Mouse (Mus musculus) kidney, embryonic 15.5 days (tissue): Measurements from ENCODE around the gene Klf13. TPM values are rescaled to one million over a fixed set of nuclear protein-coding genes. Genes with fewer than 3 reads are reported as not detected.

Experiments used
- ATAC-seq: fragments of 200-750 bp; cut with Nextera tagmentation; replicated peaks from 2 replicates; pipeline ENCODE4 v1.8.0; 2017; ENCODE audit warnings: moderate TSS enrichment; ENCODE audit not compliant: low FRiP score
- H3K27ac ChIP-seq: fragments of 300-500 bp; sonication (generic); 2 replicates; pipeline ENCODE4 v1.5.1; 2015; ENCODE audit warnings: mild to moderate bottlenecking, inconsistent platforms
- H3K27me3 ChIP-seq: fragments of 300-500 bp; sonication (generic); 2 replicates; pipeline ENCODE4 v1.6.1; 2015; ENCODE audit warnings: inconsistent platforms
- H3K36me3 ChIP-seq: fragments of 300-500 bp; sonication (generic); 2 replicates; pipeline ENCODE4 v1.6.1; 2015; ENCODE audit warnings: inconsistent platforms
- H3K4me1 ChIP-seq: fragments of 300-500 bp; sonication (generic); 2 replicates; pipeline ENCODE4 v1.6.1; 2015; ENCODE audit warnings: inconsistent platforms
- H3K4me2 ChIP-seq: fragments of 300-500 bp; sonication (generic); 2 replicates; pipeline ENCODE4 v1.6.1; 2015; ENCODE audit warnings: moderate library complexity, mild to moderate bottlenecking, inconsistent platforms
- H3K4me3 ChIP-seq: fragments of 300-500 bp; sonication (generic); replicated peaks from 2 replicates; pipeline ENCODE4 v1.5.1; 2015; ENCODE audit warnings: mild to moderate bottlenecking, inconsistent platforms
- H3K9ac ChIP-seq: fragments of 300-500 bp; sonication (generic); 2 replicates; pipeline ENCODE4 v1.6.1; 2015; ENCODE audit warnings: mild to moderate bottlenecking, inconsistent platforms
- H3K9me3 ChIP-seq: fragments of 300-500 bp; sonication (generic); replicated peaks from 2 replicates; pipeline ENCODE4 v1.6.1; 2016; ENCODE audit warnings: inconsistent platforms
- WGBS: fragments of 180-500 bp; shearing (Covaris S2); methylation state at CpG from one replicate; pipeline ENCODE4 v1.1.7; 2015; ENCODE audit warnings: mixed read lengths; 5-methylcytosine and 5-hydroxymethylcytosine counted together
- polyA plus RNA-seq: library from polyadenylated mRNA; unstranded; fragments of >200 nt; fragmentation: Nextera tagmentation; extraction: Ambion mirVana; gene quantifications from 2 replicates; pipeline ENCODE4 v1.2.1, GENCODE M21; 2015

The Klf13 gene
- polyA plus RNA-seq, 1 experiment from 2014 or later, result 23.3 TPM

GRCm38 (mm10) chr7:63899925-63900324 is 38.8 kb downstream of the Klf13 start:
- no peak for ATAC-seq
- Histone ChIP-seq H3K9ac (no peak overlapping the region), H3K27ac (no peak overlapping the region), H3K27me3 (no peaks in the 10 kb centered on the region), H3K36me3 (no peaks in the 10 kb centered on the region), H3K4me1 (peaks cover 42% of the 10 kb centered on the region), H3K9me3 (no peaks in the 10 kb centered on the region), H3K4me2 (no peak overlapping the region), H3K4me3 (no peak overlapping the region)
- 88% methylated on average over 8 of the region's 8 CpGs for WGBS

DNA sequence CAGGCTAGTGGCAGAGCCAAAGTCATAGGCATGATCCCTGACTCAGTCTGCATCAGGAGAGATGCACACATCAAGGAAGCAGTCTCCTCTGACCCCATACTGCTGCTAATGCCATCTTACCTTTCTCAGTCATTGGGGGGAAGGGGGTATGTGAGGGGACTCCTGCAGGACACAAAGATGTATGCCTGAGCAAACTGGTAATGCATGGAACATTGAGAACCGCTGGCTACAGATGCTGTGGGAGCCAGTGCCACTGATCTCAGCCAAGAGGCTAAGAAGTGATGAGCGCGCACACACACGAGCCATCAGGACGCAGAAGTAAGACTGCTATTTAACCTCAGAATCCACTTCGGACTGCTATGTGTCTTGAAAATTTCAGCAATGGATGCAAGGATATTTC is 40.5 kb downstream of the Klf13 start:
- WGBS, result 87% methylated on average over 6 of the region's 6 CpGs
- no peak for ATAC-seq
- H3K27me3 ChIP-seq, result no peaks in the 10 kb centered on the region
- H3K27ac ChIP-seq, result no peak overlapping the region
- H3K36me3 ChIP-seq, result no peaks in the 10 kb centered on the region
- H3K4me2 ChIP-seq, result no peak overlapping the region
- no peaks in the 10 kb centered on the region for H3K9me3 ChIP-seq
- H3K9ac ChIP-seq, result no peak overlapping the region
- no peak overlapping the region for H3K4me3 ChIP-seq
- peaks cover 33% of the 10 kb centered on the region for H3K4me1 ChIP-seq

GRCm38 (mm10) chr7:63897655-63898054 is 41.1 kb downstream of the Klf13 start:
- H3K27ac ChIP-seq, result peak overlapping the region; percentile 84; the same call in 1 of the 2 replicates
- H3K27me3 ChIP-seq, result no peaks in the 10 kb centered on the region
- 54% methylated on average over 3 of the region's 3 CpGs for WGBS
- H3K4me1 ChIP-seq, result peaks cover 27% of the 10 kb centered on the region
- H3K9ac ChIP-seq, result no peak overlapping the region
- no peaks in the 10 kb centered on the region for H3K36me3 ChIP-seq
- H3K4me2 ChIP-seq, result peak overlapping the region; percentile 87
- H3K4me3 ChIP-seq, result no peak overlapping the region
- ATAC-seq, result no peak; the same call in 1 of the 2 replicates
- no peaks in the 10 kb centered on the region for H3K9me3 ChIP-seq

GRCm38 (mm10) chr7:63896968-63897468 is 41.7 kb downstream of the Klf13 start:
- no peaks in the 10 kb centered on the region for H3K27me3 ChIP-seq
- ATAC-seq, result peak; percentile 92
- peak overlapping the region; percentile 84 for H3K27ac ChIP-seq
- H3K9me3 ChIP-seq, result no peaks in the 10 kb centered on the region
- peaks cover 25% of the 10 kb centered on the region for H3K4me1 ChIP-seq
- H3K36me3 ChIP-seq, result no peaks in the 10 kb centered on the region
- 1% methylated on average over 22 of the region's 22 CpGs for WGBS
- peak overlapping the region; percentile 42 for H3K4me3 ChIP-seq
- H3K9ac ChIP-seq, result peak overlapping the region; percentile 43
- peak overlapping the region; percentile 87 for H3K4me2 ChIP-seq

DNA sequence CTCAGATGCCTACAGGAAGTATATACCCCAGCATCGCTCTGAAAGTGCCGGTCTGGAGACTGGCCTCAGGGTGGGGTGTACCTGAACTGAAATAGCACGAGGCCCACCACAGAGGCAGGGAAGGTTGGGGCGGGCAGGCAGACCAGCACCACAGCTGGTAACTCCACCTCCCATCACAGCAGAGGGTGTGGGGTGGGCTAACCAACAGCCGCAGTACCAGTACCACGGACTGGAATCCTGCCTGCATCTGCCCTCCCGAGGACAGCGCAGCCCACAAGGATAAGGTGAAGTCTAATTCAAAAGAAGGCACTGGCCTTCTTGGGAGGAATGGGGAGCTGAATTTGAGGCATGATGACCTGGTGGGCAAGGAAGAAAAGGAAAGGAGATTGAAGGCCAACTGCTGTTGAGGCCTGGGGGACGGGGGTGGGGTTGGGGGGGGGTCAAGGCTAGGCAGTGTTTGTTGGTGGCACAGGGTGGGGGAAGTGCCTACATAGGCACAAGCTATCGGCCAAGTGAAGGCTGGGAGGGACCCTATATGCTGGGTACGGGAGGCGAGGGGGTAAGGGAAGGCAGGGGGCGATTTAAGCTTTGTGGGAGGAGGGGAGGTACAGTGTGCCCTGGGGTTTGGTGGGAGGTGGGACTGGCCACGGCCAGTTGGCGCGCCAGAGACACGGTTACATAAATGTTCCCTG is 42.3 kb downstream of the Klf13 start:
- Histone ChIP-seq H3K9ac (peak overlapping the region; percentile 43), H3K4me2 (peak overlapping the region; percentile 87), H3K4me3 (peak overlapping the region; percentile 42), H3K36me3 (peaks cover under 1% of the 10 kb centered on the region; the same call in 1 of the 2 replicates), H3K9me3 (no peaks in the 10 kb centered on the region), H3K27ac (peak overlapping the region; percentile 84), H3K4me1 (peaks cover 23% of the 10 kb centered on the region), H3K27me3 (no peaks in the 10 kb centered on the region)
- ATAC-seq, result peak; percentile 44
- 21% methylated on average over 17 of the region's 17 CpGs for WGBS

DNA sequence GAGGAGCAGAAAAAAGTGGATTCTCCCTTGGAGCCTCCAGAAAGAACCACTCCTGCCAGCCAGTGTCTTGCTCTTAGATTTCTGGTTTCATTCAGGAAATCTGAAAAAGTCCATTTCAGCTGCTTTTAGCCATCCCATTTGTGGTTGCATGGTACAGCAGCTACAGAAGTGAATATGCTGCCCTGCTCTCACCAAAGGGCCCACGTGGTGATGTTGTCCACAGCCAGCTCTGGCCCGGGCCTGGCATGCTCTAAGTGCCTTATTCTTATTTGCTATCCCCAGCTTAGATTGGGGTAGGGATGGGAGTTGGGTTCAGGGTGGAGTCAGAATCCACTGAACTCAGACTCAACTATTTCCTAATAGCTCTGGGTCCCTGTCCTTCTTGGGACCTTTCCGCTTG is 43.5 kb downstream of the Klf13 start:
- no peak for ATAC-seq
- H3K4me2 ChIP-seq, result no peak overlapping the region

DNA sequence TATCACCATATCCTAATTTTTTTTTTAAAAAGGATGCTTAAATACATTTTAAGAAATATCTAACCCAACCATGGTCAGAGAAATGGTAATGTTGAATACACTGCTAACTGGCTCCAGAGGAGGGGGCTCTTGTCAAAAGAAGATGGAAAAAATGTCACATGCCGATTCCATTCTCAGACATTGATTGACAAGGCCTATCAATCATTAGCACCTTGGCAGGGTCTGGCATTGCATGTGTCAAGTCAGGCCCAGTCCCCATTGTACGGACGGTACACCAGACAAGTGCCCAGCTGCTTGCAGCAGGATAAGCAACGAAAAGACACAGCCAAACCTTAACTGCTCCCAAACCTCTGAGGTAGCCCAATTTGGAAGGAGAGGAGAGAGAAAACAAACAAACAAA is 44.1 kb downstream of the Klf13 start:
- H3K4me2 ChIP-seq, result no peak overlapping the region
- no peak overlapping the region for H3K27ac ChIP-seq
- H3K9me3 ChIP-seq, result no peaks in the 10 kb centered on the region
- H3K4me1 ChIP-seq, result peaks cover 23% of the 10 kb centered on the region
- H3K27me3 ChIP-seq, result no peaks in the 10 kb centered on the region
- peaks cover 18% of the 10 kb centered on the region for H3K36me3 ChIP-seq
- WGBS, result 78% methylated on average over 4 of the region's 4 CpGs
- H3K9ac ChIP-seq, result no peak overlapping the region
- no peak overlapping the region for H3K4me3 ChIP-seq
- no peak for ATAC-seq

More for the DNA sequence above, 43.5 kb downstream of the Klf13 start:
- peaks cover 13% of the 10 kb centered on the region for H3K36me3 ChIP-seq
- H3K9ac ChIP-seq, result no peak overlapping the region
- H3K4me1 ChIP-seq, result peaks cover 23% of the 10 kb centered on the region
- no peak overlapping the region for H3K4me3 ChIP-seq
- H3K27ac ChIP-seq, result no peak overlapping the region
- WGBS, result 83% methylated on average over 3 of the region's 3 CpGs
- H3K27me3 ChIP-seq, result no peaks in the 10 kb centered on the region
- no peaks in the 10 kb centered on the region for H3K9me3 ChIP-seq

GRCm38 (mm10) chr7:63893729-63894128 is 45.0 kb downstream of the Klf13 start:
- 75% methylated on average over 4 of the region's 4 CpGs for WGBS
- Histone ChIP-seq H3K27me3 (no peaks in the 10 kb centered on the region), H3K4me2 (no peak overlapping the region), H3K9ac (no peak overlapping the region), H3K36me3 (peaks cover 21% of the 10 kb centered on the region), H3K4me1 (peaks cover 25% of the 10 kb centered on the region), H3K4me3 (no peak overlapping the region), H3K27ac (no peak overlapping the region), H3K9me3 (no peaks in the 10 kb centered on the region)
- ATAC-seq, result no peak

DNA sequence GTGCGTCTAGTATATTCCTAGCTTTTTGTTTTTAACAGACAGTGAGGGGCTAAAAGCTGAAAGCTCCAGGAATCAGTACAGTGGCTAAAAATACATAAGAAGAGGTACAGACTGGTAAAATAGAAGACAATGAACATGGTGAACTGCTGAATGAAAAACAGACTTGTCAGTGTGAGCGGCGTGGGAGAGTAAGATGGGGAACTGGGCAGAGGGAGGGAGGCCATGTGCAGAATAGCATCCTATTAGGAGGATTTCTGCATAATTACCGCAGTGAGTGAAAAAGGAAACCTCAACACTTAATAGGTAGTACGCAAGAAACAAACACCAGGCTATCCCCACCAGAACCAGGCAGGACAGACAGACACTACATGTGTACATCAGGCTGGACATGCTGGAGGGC is 45.5 kb downstream of the Klf13 start:
- H3K36me3 ChIP-seq, result peaks cover 21% of the 10 kb centered on the region
- ATAC-seq, result no peak
- no peak overlapping the region for H3K9ac ChIP-seq
- H3K27ac ChIP-seq, result no peak overlapping the region
- no peaks in the 10 kb centered on the region for H3K27me3 ChIP-seq
- 94% methylated on average over 5 of the region's 5 CpGs for WGBS
- peaks cover 26% of the 10 kb centered on the region for H3K4me1 ChIP-seq
- no peak overlapping the region for H3K4me3 ChIP-seq
- no peaks in the 10 kb centered on the region for H3K9me3 ChIP-seq
- H3K4me2 ChIP-seq, result no peak overlapping the region

- WGBS, result 82% methylated on average over 43 of the region's 43 CpGs
- no peak for ATAC-seq
- no peak overlapping the region for H3K27ac ChIP-seq
Observed at GRCm38 (mm10) chr7:63891488-63892075, 47.1 kb downstream of the Klf13 start.

GRCm38 (mm10) chr7:63889116-63889975 is 49.4 kb downstream of the Klf13 start:
- Histone ChIP-seq H3K36me3 (peaks cover 21% of the 10 kb centered on the region), H3K4me1 (peaks cover 18% of the 10 kb centered on the region), H3K4me2 (no peak overlapping the region), H3K27me3 (no peaks in the 10 kb centered on the region), H3K9me3 (no peaks in the 10 kb centered on the region), H3K4me3 (no peak overlapping the region), H3K9ac (no peak overlapping the region), H3K27ac (no peak overlapping the region)
- WGBS, result 82% methylated on average over 9 of the region's 9 CpGs
- no peak for ATAC-seq

More at GRCm38 (mm10) chr7:63891488-63892075, 47.1 kb downstream of the Klf13 start:
- Histone ChIP-seq H3K4me2 (no peak overlapping the region), H3K9me3 (no peaks in the 10 kb centered on the region), H3K4me1 (peaks cover 27% of the 10 kb centered on the region), H3K4me3 (no peak overlapping the region), H3K36me3 (peaks cover 21% of the 10 kb centered on the region), H3K9ac (no peak overlapping the region), H3K27me3 (no peaks in the 10 kb centered on the region)

GRCm38 (mm10) chr7:63888674-63889073 is 50.0 kb downstream of the Klf13 start:
- no peak for ATAC-seq
- Histone ChIP-seq H3K9ac (no peak overlapping the region), H3K9me3 (no peaks in the 10 kb centered on the region), H3K27me3 (no peaks in the 10 kb centered on the region), H3K27ac (no peak overlapping the region), H3K4me2 (no peak overlapping the region), H3K36me3 (peaks cover 21% of the 10 kb centered on the region), H3K4me3 (no peak overlapping the region), H3K4me1 (peaks cover 18% of the 10 kb centered on the region)
- 76% methylated on average over 6 of the region's 6 CpGs for WGBS
